13 mouse cellular contexts compared by ENCODE assay signal in the genomic region with DNA sequence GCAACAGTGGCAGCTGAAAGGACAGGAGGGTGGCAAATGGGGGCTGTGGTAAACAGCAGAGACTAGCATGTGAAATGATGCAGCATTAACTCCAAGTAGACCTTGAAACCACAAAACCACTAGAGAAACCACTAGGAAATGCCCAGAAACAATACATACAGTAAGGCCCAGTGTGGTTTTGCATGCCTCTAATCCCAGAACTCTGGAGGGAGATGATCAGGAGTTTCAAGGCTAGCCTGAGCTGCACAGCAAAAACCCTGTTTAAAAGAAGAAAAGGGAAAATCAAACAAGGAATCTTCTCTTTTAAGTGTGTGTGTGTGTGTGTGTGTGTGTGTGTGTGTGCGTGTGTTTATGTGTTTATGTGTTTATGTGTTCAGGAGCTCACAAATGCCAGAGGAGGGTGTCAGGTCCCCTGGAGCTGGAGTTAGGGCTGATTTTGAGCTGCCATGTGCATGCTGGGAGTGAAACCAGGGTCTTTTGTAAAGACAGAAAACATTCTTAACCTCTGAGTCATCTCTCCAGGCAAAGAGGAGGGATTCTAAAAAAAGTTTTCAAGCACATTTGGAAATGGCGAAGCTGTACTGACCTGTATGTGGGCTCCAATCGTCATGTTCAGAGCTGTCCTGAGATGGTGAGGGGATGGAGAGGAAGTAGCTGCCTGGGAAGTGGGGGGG. TPM values are rescaled to one million over a fixed set of nuclear protein-coding genes. Genes with fewer than 3 reads are reported as not detected.
DNase-seq lines count a peak whose midpoint lies in the region; ATAC-seq and TF ChIP-seq lines count a peak whose summit lies in the region.
"Had no signal": no experiment of that assay in that cellular context is flagged by ENCODE, and none has a peak within 500 bp of the region (broad histone marks: within the 10 kb centered on the region; RNA-seq: fewer than 3 reads in every experiment).

No protein-coding gene starts in this region.

- H3K4me2 ChIP-seq in heart, postnatal 0 days (ENCODE audit: low read depth, low read length), result no peak overlapping the region
- no peak overlapping the region for H3K4me2 ChIP-seq in limb, embryonic 15.5 days
- H3K4me2 ChIP-seq: hindbrain, embryonic 13.5 days; lung, embryonic 15.5 days had no signal

- no peaks in the 10 kb centered on the region for H3K27me3 ChIP-seq in heart, postnatal 0 days (ENCODE audit: control insufficient read depth, insufficient read depth, low read length)
- H3K27me3 ChIP-seq in C2C12 (ENCODE audit: control insufficient read depth, insufficient read depth, insufficient read length) (no peaks in the 10 kb centered on the region), Patski (no peaks in the 10 kb centered on the region)
- no peaks in the 10 kb centered on the region for H3K27me3 ChIP-seq in limb, embryonic 15.5 days
- H3K27me3 ChIP-seq: hindbrain, embryonic 13.5 days; lung, embryonic 15.5 days had no signal

- H3K36me3 ChIP-seq in heart, postnatal 0 days (replicated peaks; ENCODE audit: control insufficient read depth, insufficient read depth, low read length), result no peaks in the 10 kb centered on the region
- no peaks in the 10 kb centered on the region for H3K36me3 ChIP-seq in C2C12 (ENCODE audit: control insufficient read depth, insufficient read depth)
- H3K36me3 ChIP-seq in limb, embryonic 15.5 days, result no peaks in the 10 kb centered on the region
- H3K36me3 ChIP-seq: hindbrain, embryonic 13.5 days; lung, embryonic 15.5 days had no signal

- peak; percentile 38; the same call in 1 of the 2 replicates for ATAC-seq in heart, postnatal 0 days (ENCODE audit: insufficient read depth, low read depth)
- ATAC-seq in Patski, result no peak
- ATAC-seq in limb, embryonic 15.5 days (ENCODE audit: insufficient number of reproducible peaks, low FRiP score, low TSS enrichment, low read depth), result no peak

- no peak overlapping the region for H3K4me3 ChIP-seq in heart, postnatal 0 days (ENCODE audit: low read depth, low read length)
- no peak overlapping the region for H3K4me3 ChIP-seq in C2C12 (ENCODE audit: insufficient read depth, poor library complexity, severe bottlenecking)
- H3K4me3 ChIP-seq in limb, embryonic 15.5 days, result no peak overlapping the region
- H3K4me3 ChIP-seq: hindbrain, embryonic 13.5 days; lung, embryonic 15.5 days had no signal

- peaks cover 26% of the 10 kb centered on the region for H3K4me1 ChIP-seq in heart, postnatal 0 days (ENCODE audit: control insufficient read depth, insufficient read depth)
- H3K4me1 ChIP-seq in limb, embryonic 15.5 days, result peaks cover 28% of the 10 kb centered on the region

- H3K79me3 ChIP-seq in C2C12 (ENCODE audit: low read depth), result no peaks in the 10 kb centered on the region

- no peaks in the 10 kb centered on the region for H3K79me2 ChIP-seq in C2C12 (ENCODE audit: control insufficient read depth, insufficient read depth)

- H3ac ChIP-seq in C2C12 (ENCODE audit: control insufficient read depth, insufficient read length, low read depth), result no peak overlapping the region

- POLR2A ChIA-PET in Patski (lab: Charles Lee), result interaction anchor here (0.6 kb wide), 3 partner anchors 13 to 84 kb away, joined by 3 to 5 read pairs (median 3); no protein-coding TSS in a partner anchor

- DNase-seq in heart, postnatal 0 days (ENCODE audit: low spot score), result peak; percentile 69
- no peak for DNase-seq in heart, adult 18-20 months
- peak; percentile 47 for DNase-seq in Patski (ENCODE audit: low read depth, low spot score)
- no peak for DNase-seq in layer of hippocampus, postnatal 25 days (ENCODE audit: extremely low spot score in 1 of 2, low spot score in 1 of 2)
- DNase-seq in adrenal gland, postnatal 4 days (ENCODE audit: low spot score in 2 of 2), result no peak
- DNase-seq: cerebellum, postnatal 25 days; kidney, adult 2 months; right cerebral cortex, postnatal 14 days; thymus, postnatal 36 days had no signal

- CTCF ChIA-PET in Patski (lab: Charles Lee), result interaction anchor here (1.1 kb wide), 1 partner anchor 13 kb away, joined by 3 read pairs; no protein-coding TSS in a partner anchor

- TF ChIP-seq CTCF in heart, postnatal 0 days (IDR thresholded peaks at IDR 0.05; ENCODE audit: low read depth), result no peak
- TF ChIP-seq CTCF in C2C12 (IDR thresholded peaks at IDR 0.05; ENCODE audit: control insufficient read depth, insufficient read depth, insufficient read length), result no peak
- TF ChIP-seq CTCF in Patski (IDR thresholded peaks at IDR 0.05), result no peak

- no peaks in the 10 kb centered on the region for H3K9me3 ChIP-seq in heart, postnatal 0 days (replicated peaks; ENCODE audit: control insufficient read depth, low read length)
- no peaks in the 10 kb centered on the region for H3K9me3 ChIP-seq in limb, embryonic 15.5 days
- H3K9me3 ChIP-seq: hindbrain, embryonic 13.5 days; lung, embryonic 15.5 days had no signal

- WGBS in heart, postnatal 0 days, result 24% methylated on average over 3 of the region's 3 CpGs
- WGBS in limb, embryonic 15.5 days, result 40% methylated on average over 3 of the region's 3 CpGs

- no peak for TF ChIP-seq EP300 in heart, postnatal 0 days (IDR thresholded peaks at IDR 0.05; ENCODE audit: low read depth)

- H3K9ac ChIP-seq in heart, postnatal 0 days (replicated peaks; ENCODE audit: low read depth, low read length), result no peak overlapping the region
- H3K9ac ChIP-seq in limb, embryonic 15.5 days, result no peak overlapping the region
- H3K9ac ChIP-seq: hindbrain, embryonic 13.5 days; lung, embryonic 15.5 days had no signal

- peak overlapping the region; percentile 44 for H3K27ac ChIP-seq in heart, postnatal 0 days (ENCODE audit: low read depth)
- H3K27ac ChIP-seq in limb, embryonic 15.5 days, result 0 out of 2 replicates have a peak overlapping the region, but pooled peaks have one; percentile 38
- H3K27ac ChIP-seq: hindbrain, embryonic 13.5 days; lung, embryonic 15.5 days had no signal

- in situ Hi-C loops in Patski (cut with MboI; ENCODE audit: low pct_unique_long_range_greater_than_20kb), result no loop called here

TF ChIP-seq in C2C12, 6 proteins besides CTCF, POLR2A, EP300 and RAD21:
- TF ChIP-seq MAX (IDR thresholded peaks at IDR 0.05), result no peak
- TF ChIP-seq CEBPB (IDR thresholded peaks at IDR 0.05; ENCODE audit: low read depth), result no peak
- TF ChIP-seq MYOD1 (IDR thresholded peaks at IDR 0.05; ENCODE audit: control insufficient read depth, insufficient read length, low read depth), result no peak
- TF ChIP-seq USF1 (IDR thresholded peaks at IDR 0.05; ENCODE audit: low read depth), result no peak
- peak; percentile 11 for TF ChIP-seq FOSL1 (IDR thresholded peaks at IDR 0.05; ENCODE audit: insufficient read depth, low read length, poor library complexity, severe bottlenecking)

RNA-seq across cellular contexts. Expression of gene Ksr1, which starts 50.1 kb away (rescaled TPM):
- 7.7 and 15.2 TPM in 2 replicates for total RNA-seq in heart, postnatal 0 days (2014; rRNA removed; ENCODE audit: low replicate concordance)
- 1.3 and 1.5 TPM in 2 replicates for polyA plus RNA-seq in heart, postnatal 0 days (2015; fragmentation: Nextera tagmentation; extraction: Ambion mirVana)
- 1 to 10 TPM; 5.7 to 5.8 TPM for total RNA-seq in heart, adult 18-20 months (2021)
- polyA plus RNA-seq in C2C12 (2012; fragmentation: generic; extraction: Trizol) (4.8 TPM), Patski (2021) (10.0 TPM)
- polyA plus RNA-seq in limb, embryonic 15.5 days (2015; fragmentation: Nextera tagmentation; extraction: Ambion mirVana), result 4.0 and 5.2 TPM in 2 replicates
- total RNA-seq in layer of hippocampus, postnatal 25 days (2021), result 100 to 1,000 TPM; 189 to 205 TPM
- total RNA-seq in adrenal gland, postnatal 4 days (2021), result 10 to 100 TPM; 16.0 to 16.9 TPM

RNA-seq across cellular contexts. Expression of gene Wsb1, which starts 58.1 kb away (rescaled TPM):
- total RNA-seq in heart, postnatal 0 days (2014; rRNA removed; ENCODE audit: low replicate concordance), result 60.4 and 73.2 TPM in 2 replicates
- polyA plus RNA-seq in heart, postnatal 0 days (2015; fragmentation: Nextera tagmentation; extraction: Ambion mirVana), result 63.9 and 64.5 TPM in 2 replicates
- 10 to 100 TPM; 12.6 to 13.8 TPM for total RNA-seq in heart, adult 18-20 months (2021)
- 38.5 TPM for polyA plus RNA-seq in C2C12 (2012; fragmentation: generic; extraction: Trizol)
- 237 TPM for polyA plus RNA-seq in Patski (2021)
- 248 and 274 TPM in 2 replicates for polyA plus RNA-seq in limb, embryonic 15.5 days (2015; fragmentation: Nextera tagmentation; extraction: Ambion mirVana)
- total RNA-seq in layer of hippocampus, postnatal 25 days (2021), result 10 to 100 TPM; 68.1 to 92.0 TPM
- 100 to 1,000 TPM; 103 to 134 TPM for total RNA-seq in adrenal gland, postnatal 4 days (2021)

Comparison
In these comparisons a context has a peak if more than half of its experiments do, and no peak if none do; other contexts are left out.
1. DNase-seq: peak in heart, postnatal 0 days (single experiment) and Patski (single experiment); none in heart, adult 18-20 months (0 of 2), layer of hippocampus, postnatal 25 days (0 of 2) and adrenal gland, postnatal 4 days (0 of 2).
2. RNA of gene Ksr1, which starts 50.1 kb away (total RNA-seq): 189 to 205 TPM in layer of hippocampus, postnatal 25 days; 16.0 to 16.9 TPM in adrenal gland, postnatal 4 days, 7.7 to 15.2 TPM in heart, postnatal 0 days and 5.7 to 5.8 TPM in heart, adult 18-20 months; every median in the first group is over 10 times any median in the second.